Mouse (Mus musculus) heart, adult 2 months (tissue): ENCODE results near the gene Shq1.

Source experiments
- CTCF ChIP-seq: fragments of 200-600 bp; IDR thresholded peaks from 2 replicates; pipeline ENCODE4 v1.8.1; 2022; ENCODE audit warnings: antibody characterized with exemption, mild to moderate bottlenecking, moderate library complexity
- EP300 ChIP-seq: fragments of 200-500 bp; IDR thresholded peaks from 2 replicates; pipeline ENCODE4 v1.6.1; 2011; ENCODE audit warnings: low read depth, low read length, control low read depth; ENCODE audit not compliant: insufficient read depth

GRCm38 (mm10) chr6:100619309-100619708 lies 51.6 kb downstream of the Shq1 start:
- TF ChIP-seq EP300, result no peak
- no peak for TF ChIP-seq CTCF
